Mouse (Mus musculus): ENCODE data around the gene Zmym4. TPM values are rescaled to one million over a fixed set of nuclear protein-coding genes. Genes with fewer than 3 reads are reported as not detected.

The Zmym4 gene
- polyA plus RNA-seq, 1 experiment: 8.5 TPM

DNA sequence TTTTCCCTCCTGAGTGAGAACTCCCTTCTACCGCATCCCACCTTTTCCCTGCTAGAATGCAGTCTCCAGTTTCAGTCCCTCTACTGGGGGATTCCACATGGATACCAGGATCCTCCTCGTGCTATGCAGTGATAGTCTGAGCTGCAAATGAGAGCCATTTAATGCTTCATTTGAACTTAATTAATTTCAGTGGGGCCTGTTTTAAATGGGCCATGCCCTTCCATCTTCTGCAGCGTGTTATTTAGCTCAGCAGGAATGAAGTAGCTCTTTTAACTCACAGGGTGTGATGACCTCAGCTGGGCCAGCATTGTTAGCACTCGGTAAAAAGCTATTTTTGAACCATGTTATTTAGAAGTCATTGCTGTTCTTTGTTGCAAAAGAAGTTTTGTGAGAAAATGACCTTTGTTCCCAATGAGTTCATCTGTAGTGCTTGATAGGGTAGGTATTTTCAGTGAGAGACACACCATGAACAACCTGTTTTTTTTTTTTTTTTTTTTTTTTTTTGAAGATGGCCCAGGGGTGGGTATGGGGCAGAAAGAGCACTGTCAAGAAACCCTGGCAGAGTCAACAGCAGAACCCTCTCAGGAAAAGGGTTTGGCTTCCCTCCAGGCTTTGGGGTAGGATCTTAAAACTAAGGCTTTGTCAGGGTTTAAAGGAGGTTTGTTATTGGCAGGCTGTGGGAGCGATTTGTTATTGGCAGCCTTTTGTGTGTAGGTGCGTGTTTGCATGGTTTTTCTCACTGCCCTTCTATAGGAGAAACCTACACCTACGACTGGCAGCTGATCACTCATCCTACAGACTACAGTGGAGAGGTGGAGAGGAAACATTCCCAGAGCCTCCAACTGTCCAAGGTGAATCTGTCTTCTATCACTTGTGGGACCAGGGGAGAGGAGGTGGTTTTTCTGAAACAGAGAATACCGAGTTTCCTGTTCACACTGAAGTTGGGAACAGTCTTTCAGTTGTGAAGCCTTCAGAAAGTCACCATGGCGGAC, 144.7 kb downstream of the Zmym4 start:
- DNase-seq (ENCODE audit: low read depth): no peak

DNA sequence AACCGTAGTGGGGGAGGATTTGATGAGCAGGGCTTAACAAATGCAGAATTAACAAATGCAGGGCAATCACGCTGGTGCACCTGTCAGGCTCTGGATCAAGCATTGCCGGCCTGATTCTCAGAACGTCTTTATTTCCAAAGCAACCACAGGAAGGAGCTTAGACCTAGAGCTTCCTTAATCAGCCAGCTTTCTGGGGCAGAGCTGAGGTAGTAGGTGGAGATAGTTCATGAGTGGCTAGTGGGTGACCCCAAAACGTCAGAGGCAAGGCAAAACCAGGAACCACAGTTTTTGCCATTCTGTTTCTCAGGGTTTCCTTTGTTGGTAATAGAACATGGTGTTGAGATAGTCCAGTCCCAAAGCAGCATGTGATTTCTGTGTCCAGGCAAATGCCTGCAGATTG, 153.1 kb downstream of the Zmym4 start:
- DNase-seq (ENCODE audit: low read depth): no peak

DNA sequence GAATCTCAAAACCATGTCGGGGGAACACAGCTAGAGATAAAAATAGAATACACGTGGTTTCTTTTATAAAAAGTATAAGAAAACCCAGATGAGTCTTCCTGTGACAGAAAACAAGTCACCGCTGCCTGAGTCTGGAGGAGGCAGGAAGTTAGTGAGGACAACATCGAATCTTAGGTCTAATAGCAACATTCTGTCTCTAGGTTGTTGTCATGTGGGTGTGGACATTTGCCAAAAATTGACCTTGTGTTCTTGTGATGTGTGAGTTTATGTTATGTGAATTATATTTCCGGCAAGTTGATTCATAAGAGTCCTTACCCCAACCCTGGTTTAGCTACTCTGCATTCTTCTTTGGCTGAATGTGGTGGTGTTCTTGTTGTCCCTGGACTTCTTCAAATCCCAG, 154.7 kb downstream of the Zmym4 start:
- no peak for DNase-seq (ENCODE audit: low read depth)

Other genes with a start within 250 kb of the Zmym4 start
- not detected in 2 replicates for gene Tfap2e, start 231.9 kb downstream of the Zmym4 start, polyA plus RNA-seq (2012; rRNA removed)
- gene Ncdn, start 214.7 kb downstream of the Zmym4 start, polyA plus RNA-seq (2012; rRNA removed): 30.2 and 38.2 TPM in 2 replicates
- 39.6 and 55.8 TPM in 2 replicates for gene AU040320, start 214.6 kb downstream of the Zmym4 start, polyA plus RNA-seq (2012; rRNA removed)
- 29.5 and 47.3 TPM in 2 replicates for gene Sfpq, start 53.2 kb upstream of the Zmym4 start, polyA plus RNA-seq (2012; rRNA removed)
- 1.5 TPM in 2 replicates for gene Zmym1, start 93.0 kb upstream of the Zmym4 start, polyA plus RNA-seq (2012; rRNA removed)
- 8.9 and 9.2 TPM in 2 replicates for gene Zmym6, start 109.2 kb upstream of the Zmym4 start, polyA plus RNA-seq (2012; rRNA removed)
- 26.4 and 29.1 TPM in 2 replicates for gene Tmem35b, start 155.6 kb upstream of the Zmym4 start, polyA plus RNA-seq (2012; rRNA removed)
- 0.05 and 0.09 TPM in 2 replicates for gene Dlgap3, start 201.1 kb upstream of the Zmym4 start, polyA plus RNA-seq (2012; rRNA removed)